Mouse (Mus musculus): ENCODE measurements at regions not wholly inside any gene's neighbourhood (a gene's known extent, or its start where the extent isn't known, plus 50 kb on each side); places are given as distances from the start of the nearest gene placed in this dataset.

DNA sequence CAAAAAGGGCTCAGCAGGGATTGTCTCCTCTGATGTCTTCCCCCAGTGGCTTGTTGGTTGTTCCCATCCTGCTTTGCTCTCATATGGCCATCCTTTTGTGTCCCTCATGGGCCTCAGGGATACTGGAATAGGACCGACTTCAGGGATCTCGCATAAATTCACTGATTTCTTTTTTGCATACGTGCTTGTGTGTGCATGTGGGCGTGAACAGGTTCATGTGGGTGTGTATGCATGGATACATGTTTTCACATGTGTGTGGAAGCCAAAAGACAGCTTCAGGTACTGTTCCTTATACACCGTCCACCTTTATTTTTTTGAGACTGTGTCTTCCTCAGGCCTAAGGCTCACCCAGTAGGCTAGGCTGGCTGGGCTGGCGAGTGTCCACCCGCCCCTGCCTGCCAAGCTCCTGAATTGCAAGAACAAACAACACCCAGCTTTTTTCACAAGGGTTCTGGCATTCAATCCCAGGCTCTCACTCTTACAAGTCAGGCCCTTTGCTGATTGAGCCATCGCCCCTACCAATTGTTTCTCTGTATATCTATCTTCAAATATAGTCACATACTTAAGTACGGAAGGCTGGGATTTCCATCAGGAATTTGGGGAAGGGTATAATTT, 127.0 kb upstream of the Hmgn3 start:
- no peak for DNase-seq (ENCODE audit: low read depth)

GRCm38 (mm10) chr9:83265736-83266135, 119.3 kb upstream of the Hmgn3 start:
- DNase-seq (ENCODE audit: low read depth) = no peak

- no peak for DNase-seq (ENCODE audit: low read depth)
These were observed 113.0 kb upstream of the Hmgn3 start for GRCm38 (mm10) chr9:83259511-83259910.

DNA sequence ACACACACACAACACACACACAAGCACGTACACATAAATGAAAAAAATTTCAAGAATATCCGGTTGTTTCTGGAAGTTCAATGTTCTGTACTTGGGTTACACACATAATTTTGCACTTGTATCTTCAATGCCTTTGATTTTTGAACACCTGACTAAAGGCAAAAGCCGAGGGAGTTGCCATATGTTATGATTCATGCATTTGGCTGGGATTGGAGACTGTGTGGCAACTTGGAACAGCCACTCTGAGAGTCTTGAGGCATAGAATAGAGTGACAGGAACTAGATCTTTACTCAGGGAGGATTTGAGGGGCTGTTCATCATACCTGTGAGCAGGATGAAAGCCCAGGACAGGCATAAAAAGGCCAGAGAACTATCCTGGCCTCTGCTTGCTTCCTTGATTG, 112.5 kb upstream of the Hmgn3 start:
- no peak for DNase-seq (ENCODE audit: low read depth)

DNA sequence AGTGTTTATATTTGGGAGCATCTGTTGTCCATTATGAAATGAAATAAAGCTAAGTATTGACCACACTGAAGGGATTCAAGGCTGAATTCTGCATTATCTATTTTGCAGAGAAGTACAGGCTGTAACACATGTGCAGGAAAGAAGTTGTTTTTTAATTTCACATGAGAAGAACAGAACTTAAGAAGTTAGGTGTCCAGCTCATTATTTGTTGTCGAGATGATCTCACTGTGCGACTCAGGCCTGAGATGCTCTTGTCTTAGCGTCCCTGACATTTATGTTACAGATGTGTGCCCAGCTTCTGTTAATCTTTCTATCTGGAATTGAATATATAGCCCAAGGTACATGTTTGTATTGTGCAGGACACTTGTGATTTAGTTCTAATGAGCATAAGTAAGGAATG, 112.0 kb upstream of the Hmgn3 start:
- DNase-seq (ENCODE audit: low read depth) = no peak

GRCm38 (mm10) chr9:83254356-83254755, 107.9 kb upstream of the Hmgn3 start:
- no peak for DNase-seq (ENCODE audit: low read depth)

DNA sequence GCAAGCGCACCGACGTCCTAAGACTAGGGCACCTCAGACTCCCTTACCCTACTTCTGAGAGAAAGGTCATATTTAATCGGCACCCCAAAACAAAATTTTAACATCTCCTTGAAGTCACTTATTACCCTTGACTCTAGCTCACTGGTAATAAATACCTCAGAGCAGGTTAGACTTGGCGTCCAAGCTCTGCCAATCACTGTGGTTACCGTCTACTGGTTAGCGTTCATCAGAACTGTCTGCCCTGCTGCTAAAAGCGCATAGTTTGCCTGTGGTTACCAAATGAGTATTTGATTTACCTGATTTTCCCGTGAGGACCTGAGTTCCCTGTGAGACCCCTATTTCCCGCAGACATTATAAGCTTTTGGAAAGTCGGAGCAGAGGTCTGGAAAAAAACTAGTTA, 107.3 kb upstream of the Hmgn3 start:
- DNase-seq (ENCODE audit: low read depth) = no peak

GRCm38 (mm10) chr9:83251793-83252192, 105.3 kb upstream of the Hmgn3 start:
- no peak for DNase-seq (ENCODE audit: low read depth)

DNA sequence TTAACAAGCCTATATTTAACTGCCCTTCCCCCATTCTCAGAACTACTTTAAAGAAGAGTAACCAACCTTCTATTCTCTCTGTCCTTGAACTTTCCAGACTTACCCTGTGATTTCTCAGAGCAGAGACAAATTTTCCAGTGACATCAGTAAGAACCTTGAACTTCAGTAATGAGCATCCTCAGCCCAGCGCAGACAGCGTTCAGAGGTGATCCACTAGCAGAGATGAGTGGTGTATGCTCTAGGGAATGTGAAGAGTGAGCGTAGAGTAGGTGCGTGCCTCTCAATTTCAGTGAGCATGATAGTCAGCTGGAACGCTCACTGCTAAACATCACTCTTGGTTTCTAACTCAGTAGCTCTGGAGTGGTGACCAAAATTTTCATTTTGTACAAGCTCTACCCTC, 103.4 kb upstream of the Hmgn3 start:
- no peak for DNase-seq (ENCODE audit: low read depth)

- no peak for DNase-seq (ENCODE audit: low read depth)
These were observed 101.8 kb upstream of the Hmgn3 start for GRCm38 (mm10) chr9:83248164-83248730.

GRCm38 (mm10) chr9:83247066-83247668, 100.7 kb upstream of the Hmgn3 start:
- no peak for DNase-seq (ENCODE audit: low read depth)

DNA sequence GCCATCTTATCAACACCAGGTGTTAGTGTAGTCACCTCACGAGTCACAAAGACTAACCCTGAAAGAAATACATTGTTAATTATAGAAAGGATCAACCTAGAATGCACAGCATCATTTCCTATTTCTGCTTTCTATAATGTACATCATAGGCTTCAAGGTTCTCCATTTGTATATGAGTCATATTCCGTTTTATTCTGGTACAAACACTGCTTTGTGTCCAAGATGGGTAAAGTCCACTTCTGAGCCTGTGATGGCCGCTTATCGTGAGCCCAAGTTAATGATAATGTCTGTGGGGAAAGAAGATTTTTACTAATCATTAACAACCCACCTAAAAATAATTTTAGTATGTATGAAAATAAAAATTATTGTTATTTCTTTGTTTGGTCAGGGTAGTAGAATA, 94.6 kb upstream of the Hmgn3 start:
- no peak for DNase-seq (ENCODE audit: low read depth)

DNA sequence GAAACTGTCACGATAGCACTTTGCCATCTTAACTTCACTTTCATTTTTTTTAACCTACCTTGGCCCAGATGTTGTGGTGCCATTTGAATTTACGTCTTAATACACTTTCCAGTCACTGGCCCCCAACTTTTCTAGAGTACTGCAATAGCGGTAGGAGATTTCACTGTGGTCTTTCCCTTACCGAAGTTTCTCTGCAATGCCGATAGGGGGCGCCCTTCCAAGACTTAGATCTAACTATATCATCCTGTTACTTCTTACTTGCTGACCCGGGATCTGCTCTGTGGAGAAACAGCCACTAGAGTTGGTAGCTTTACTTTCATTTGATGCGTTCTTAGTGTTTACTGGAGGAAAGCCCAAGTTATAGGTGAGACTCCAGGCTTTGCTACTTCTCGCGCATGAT, 92.6 kb upstream of the Hmgn3 start:
- no peak for DNase-seq (ENCODE audit: low read depth)

- DNase-seq (ENCODE audit: low read depth) = no peak
These were observed 75.4 kb upstream of the Hmgn3 start for GRCm38 (mm10) chr9:83221866-83222265.

DNA sequence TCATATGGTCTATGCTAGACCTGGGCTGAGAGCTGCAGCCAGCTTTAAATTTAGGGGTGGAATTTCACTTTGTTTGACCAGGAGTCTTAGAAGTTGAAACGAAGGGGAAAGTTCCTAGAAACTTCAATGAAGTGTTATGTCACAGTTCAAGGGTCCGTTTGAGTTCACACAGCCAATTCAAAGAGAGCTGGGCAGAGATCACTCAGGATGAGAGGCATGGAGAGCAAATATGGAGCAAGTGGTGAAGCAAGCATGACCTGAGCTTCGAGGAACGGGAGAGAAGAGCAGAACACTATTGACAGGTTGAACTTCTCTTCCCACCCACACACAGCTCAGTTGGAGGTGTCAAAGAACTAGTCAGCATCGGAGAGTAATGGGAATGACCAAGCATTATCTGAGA, 56.1 kb upstream of the Hmgn3 start:
- no peak for DNase-seq (ENCODE audit: low read depth)

DNA sequence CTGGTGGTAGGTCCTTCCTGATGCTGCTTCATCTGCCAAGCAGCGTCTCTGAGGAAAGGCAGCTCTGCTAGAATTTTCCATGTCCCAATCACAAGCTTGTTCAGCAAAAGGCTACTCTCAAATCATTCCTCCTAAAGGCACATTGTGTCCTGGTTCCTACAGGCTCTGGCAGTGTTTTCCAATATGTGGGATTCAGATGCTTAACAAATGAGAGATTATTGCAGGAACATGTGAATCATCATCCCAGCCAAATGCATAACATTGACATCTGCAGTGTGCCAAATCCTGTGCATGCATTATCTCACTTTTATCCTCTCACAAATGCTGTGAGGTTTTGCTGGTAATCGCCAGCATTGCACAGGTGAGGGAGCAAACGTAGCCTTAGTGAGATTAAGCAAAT, 53.3 kb upstream of the Hmgn3 start:
- no peak for DNase-seq (ENCODE audit: low read depth)

DNA sequence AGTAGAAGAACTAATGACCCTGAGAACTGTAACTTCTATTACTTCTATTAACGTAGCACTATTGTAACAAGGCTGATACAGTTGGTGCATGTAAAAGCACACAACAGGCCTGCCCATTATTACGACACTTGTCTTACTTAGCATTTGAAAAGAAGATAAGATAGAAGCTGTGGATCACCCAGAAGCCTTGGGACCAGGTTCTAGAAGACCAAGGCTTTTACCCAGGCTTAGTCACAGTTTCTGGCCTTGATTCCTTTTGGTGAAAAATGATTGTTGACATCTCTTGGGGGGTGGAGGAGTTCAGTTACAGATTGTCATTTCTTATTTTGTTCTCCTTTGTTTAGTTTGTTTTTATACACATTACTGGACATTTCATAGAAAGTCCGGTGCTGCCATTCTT, 52.7 kb upstream of the Hmgn3 start:
- DNase-seq (ENCODE audit: low read depth) = no peak

DNA sequence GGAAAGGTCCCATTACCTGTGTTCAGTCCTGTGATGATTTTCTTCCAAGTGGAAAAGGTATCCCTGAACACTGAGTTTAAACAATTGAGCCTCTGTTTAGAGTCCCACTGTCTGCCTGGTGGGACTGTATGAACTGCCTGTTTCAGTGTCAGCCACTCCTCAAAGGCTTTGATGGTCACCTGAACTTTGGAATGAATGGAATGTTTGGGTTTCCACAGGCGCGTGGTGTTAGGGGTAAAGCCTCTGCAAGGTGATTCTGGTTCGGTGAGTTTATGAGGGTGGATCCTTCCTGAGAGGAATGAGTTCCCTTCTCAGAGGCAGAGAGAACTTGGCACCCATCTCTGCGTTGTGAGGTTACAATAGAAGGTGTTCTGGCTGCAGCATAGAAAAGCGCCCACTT, 50.5 kb upstream of the Hmgn3 start:
- DNase-seq (ENCODE audit: low read depth) = no peak

Measured in naive thymus-derived CD4-positive, alpha-beta T cell, adult 2 months (primary cell).